Mouse (Mus musculus) bone marrow macrophage, adult 2 months (primary cell): ENCODE data around the gene Frmd8. TPM values are rescaled to one million over a fixed set of nuclear protein-coding genes. Genes with fewer than 3 reads are reported as not detected.
A peak's percentile ranks its signal among the peaks of the same experiment; 100 is the strongest.

ENCODE experiments used
- H3K27ac ChIP-seq: 2 replicates; pipeline ENCODE4 v1.5.1; 2012; ENCODE audit warnings: low read depth, low read length; ENCODE audit not compliant: insufficient read depth
- H3K4me1 ChIP-seq: 2 replicates; pipeline ENCODE4 v1.6.1; 2012; ENCODE audit warnings: low read length; ENCODE audit not compliant: control insufficient read depth, insufficient read depth
- H3K4me3 ChIP-seq: 2 replicates; pipeline ENCODE4 v1.5.1; 2012; ENCODE audit warnings: mild to moderate bottlenecking, low read length, moderate library complexity; ENCODE audit not compliant: insufficient read depth
- CTCF ChIP-seq: IDR thresholded peaks from 2 replicates; pipeline ENCODE4 v1.5.1; 2012; ENCODE audit warnings: low read depth, mild to moderate bottlenecking, low read length, moderate library complexity
- POLR2A ChIP-seq: IDR thresholded peaks from 2 replicates; pipeline ENCODE4 v1.6.1; 2012; ENCODE audit warnings: mild to moderate bottlenecking, low read depth, low read length, borderline replicate concordance
- polyA plus RNA-seq: library from polyadenylated mRNA; stranded (reverse); fragments of >200 nt; gene quantifications from 2 replicates; pipeline ENCODE4 v1.2.4, GENCODE M21; 2012; ENCODE audit not compliant: missing spikeins, insufficient read depth, insufficient read length

The Frmd8 gene
- polyA plus RNA-seq, 1 experiment, result 25.2 TPM

GRCm38 (mm10) chr19:5802787-5803040 lies 72.4 kb downstream of the Frmd8 start:
- Histone ChIP-seq H3K27ac (peak overlapping the region; percentile 98), H3K4me3 (peak overlapping the region; percentile 75), H3K4me1 (peaks cover 33% of the 10 kb centered on the region)
- TF ChIP-seq POLR2A (no peak), CTCF (no peak)

- Histone ChIP-seq H3K4me3 (peak overlapping the region; percentile 71), H3K27ac (peak overlapping the region; percentile 98), H3K4me1 (peaks cover 30% of the 10 kb centered on the region)
- TF ChIP-seq POLR2A, result peak; percentile 100
- no peak for TF ChIP-seq CTCF
These were observed 72.9 kb downstream of the Frmd8 start for GRCm38 (mm10) chr19:5802011-5802786.

DNA sequence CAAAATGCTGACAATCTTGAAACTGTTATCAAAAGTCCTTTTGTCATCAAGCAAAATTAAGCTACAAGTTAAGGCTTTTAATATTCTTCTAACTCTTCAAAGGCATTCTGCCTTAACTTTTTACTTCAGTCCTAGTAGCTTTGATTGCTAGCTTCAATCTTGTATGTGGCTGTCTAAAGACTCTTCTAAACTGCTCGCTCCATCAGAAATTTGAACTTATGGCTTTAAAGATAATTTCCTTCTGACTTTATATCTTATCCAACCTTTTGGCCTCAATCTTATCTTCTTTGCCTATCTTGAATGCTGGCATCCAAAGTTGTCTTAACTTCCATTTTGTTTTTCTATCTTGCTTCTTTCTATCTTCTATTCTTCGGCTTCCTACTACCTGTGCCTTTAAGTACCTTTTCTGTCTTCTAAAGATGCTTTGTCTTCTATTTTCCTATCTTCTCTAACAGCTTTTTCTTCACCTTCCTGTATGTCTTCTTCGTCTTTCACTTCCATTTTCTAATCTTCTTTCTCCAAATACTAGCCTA lies 73.6 kb downstream of the Frmd8 start:
- peaks cover 26% of the 10 kb centered on the region for H3K4me1 ChIP-seq
- peak overlapping the region; percentile 71 for H3K4me3 ChIP-seq
- TF ChIP-seq CTCF, result no peak
- TF ChIP-seq POLR2A, result no peak
- H3K27ac ChIP-seq, result peak overlapping the region; percentile 98

GRCm38 (mm10) chr19:5800632-5801431 lies 74.2 kb downstream of the Frmd8 start:
- Histone ChIP-seq H3K4me1 (peaks cover 20% of the 10 kb centered on the region), H3K4me3 (peak overlapping the region; percentile 61), H3K27ac (peak overlapping the region; percentile 98)
- TF ChIP-seq POLR2A, result peak; percentile 23; the same call in 1 of the 2 replicates
- 0 out of 2 replicates have a peak, but pooled peaks have one; percentile 23 for TF ChIP-seq CTCF

DNA sequence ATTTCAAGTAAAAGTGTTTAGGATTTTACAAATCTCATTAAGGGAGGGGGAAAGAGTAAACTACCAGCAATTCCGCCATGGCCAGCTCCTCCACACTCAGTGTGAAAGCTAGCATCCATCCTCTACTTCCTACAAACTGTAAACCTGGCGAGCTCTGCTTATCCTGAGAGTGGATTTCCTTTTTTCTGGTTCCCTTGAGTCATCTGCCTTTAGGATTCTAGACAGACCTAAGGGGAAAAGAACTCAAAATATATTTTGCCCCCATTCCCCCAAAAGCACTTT lies 74.8 kb downstream of the Frmd8 start:
- TF ChIP-seq CTCF (no peak), POLR2A (no peak)
- Histone ChIP-seq H3K4me3 (peak overlapping the region; percentile 61), H3K27ac (peak overlapping the region; percentile 98), H3K4me1 (peaks cover 14% of the 10 kb centered on the region)

Other genes with a start within 250 kb of the Frmd8 start
- gene Rela, start 237.8 kb downstream of the Frmd8 start, polyA plus RNA-seq, result 77.1 and 93.4 TPM in 2 replicates
- gene Sipa1, start 211.6 kb downstream of the Frmd8 start, polyA plus RNA-seq, result 93.4 and 117 TPM in 2 replicates
- gene Map3k11, start 186.5 kb downstream of the Frmd8 start, polyA plus RNA-seq, result 79.9 and 99.1 TPM in 2 replicates
- gene Pcnx3, start 186.4 kb downstream of the Frmd8 start, polyA plus RNA-seq, result 43.3 and 54.9 TPM in 2 replicates
- not detected in 2 replicates for gene Kcnk7, start 170.9 kb downstream of the Frmd8 start, polyA plus RNA-seq
- gene Ehbp1l1, start 149.0 kb downstream of the Frmd8 start, polyA plus RNA-seq, result 123 and 125 TPM in 2 replicates
- gene Fam89b, start 145.6 kb downstream of the Frmd8 start, polyA plus RNA-seq, result 167 and 176 TPM in 2 replicates
- 11.4 and 15.7 TPM in 2 replicates for gene Ltbp3, start 134.4 kb downstream of the Frmd8 start, polyA plus RNA-seq
- gene Scyl1, start 103.9 kb downstream of the Frmd8 start, polyA plus RNA-seq, result 46.7 and 48.3 TPM in 2 replicates
- 74.2 and 78.0 TPM in 2 replicates for gene Slc25a45, start 2.5 kb upstream of the Frmd8 start, polyA plus RNA-seq
- gene Tigd3, start 18.9 kb upstream of the Frmd8 start, polyA plus RNA-seq, result 0.61 and 0.70 TPM in 2 replicates
- 69.3 and 75.2 TPM in 2 replicates for gene Dpf2, start 37.7 kb upstream of the Frmd8 start, polyA plus RNA-seq
- 2.5 and 2.6 TPM in 2 replicates for gene Cdc42ep2, start 49.5 kb upstream of the Frmd8 start, polyA plus RNA-seq
- 24.7 and 24.8 TPM in 2 replicates for gene Pola2, start 88.9 kb upstream of the Frmd8 start, polyA plus RNA-seq
- gene Slc22a20, start 110.9 kb upstream of the Frmd8 start, polyA plus RNA-seq, result not detected in 2 replicates
- 32.7 and 38.3 TPM in 2 replicates for gene Capn1, start 140.6 kb upstream of the Frmd8 start, polyA plus RNA-seq
- gene Syvn1, start 171.3 kb upstream of the Frmd8 start, polyA plus RNA-seq, result 31.1 and 33.7 TPM in 2 replicates
- gene Mrpl49, start 182.5 kb upstream of the Frmd8 start, polyA plus RNA-seq, result 24.5 and 25.9 TPM in 2 replicates
- gene Fau, start 182.6 kb upstream of the Frmd8 start, polyA plus RNA-seq, result 1,783 and 2,337 TPM in 2 replicates
- gene Znhit2, start 185.9 kb upstream of the Frmd8 start, polyA plus RNA-seq, result 12.8 and 16.4 TPM in 2 replicates
- gene Tm7sf2, start 193.1 kb upstream of the Frmd8 start, polyA plus RNA-seq, result 8.1 and 13.7 TPM in 2 replicates
- 83.7 and 99.9 TPM in 2 replicates for gene Vps51, start 202.0 kb upstream of the Frmd8 start, polyA plus RNA-seq
- gene Tmem262, start 204.8 kb upstream of the Frmd8 start, polyA plus RNA-seq, result not detected in 2 replicates
- 2.0 TPM in 1 of 2 replicates, not detected in the other for gene Gm28374, start 207.0 kb upstream of the Frmd8 start, polyA plus RNA-seq
- gene Zfpl1, start 209.7 kb upstream of the Frmd8 start, polyA plus RNA-seq, result 38.9 and 40.5 TPM in 2 replicates
- 13.1 and 13.6 TPM in 2 replicates for gene Cdca5, start 209.7 kb upstream of the Frmd8 start, polyA plus RNA-seq
- 1.2 TPM in 1 of 2 replicates, not detected in the other for gene AC131692.1, start 219.1 kb upstream of the Frmd8 start, polyA plus RNA-seq
- 0.53 and 0.80 TPM in 2 replicates for gene Naaladl1, start 230.5 kb upstream of the Frmd8 start, polyA plus RNA-seq
- gene Sac3d1, start 243.4 kb upstream of the Frmd8 start, polyA plus RNA-seq, result 5.6 and 6.0 TPM in 2 replicates